Mouse (Mus musculus) cerebellum, postnatal 10 days (tissue): ENCODE measurements around the gene Nme2.

Experiments
- DNase-seq, 2 experiments: peaks; one replicate each; pipeline ENCODE4 v3.0.0; 2021; ENCODE audit warnings: mixed read lengths in 2 of 2

The Nme2 gene

DNA sequence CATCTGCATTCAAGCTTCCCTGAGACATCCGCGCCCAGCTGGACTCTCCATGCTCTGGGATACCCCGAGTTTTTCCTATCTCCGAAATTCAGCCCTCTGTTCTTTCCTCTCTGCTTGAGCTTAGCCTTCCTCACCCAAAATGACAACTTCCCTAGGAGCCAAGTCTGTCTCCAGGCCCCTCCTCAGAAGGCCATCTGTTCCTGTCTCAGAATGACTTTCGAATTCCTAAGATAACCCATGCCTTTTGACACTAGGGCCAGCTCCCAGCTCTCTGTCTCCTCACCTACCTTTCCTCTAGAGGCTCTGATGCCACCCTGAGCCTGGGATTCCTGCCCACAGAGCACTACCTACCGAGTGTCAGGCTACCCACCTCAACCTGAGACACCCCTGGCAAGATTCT lies at the start of gene Nme2:
Nme2 (minus strand) TSS at position 101 of the 400 bp plus-strand sequence.
- no peak for DNase-seq

DNA sequence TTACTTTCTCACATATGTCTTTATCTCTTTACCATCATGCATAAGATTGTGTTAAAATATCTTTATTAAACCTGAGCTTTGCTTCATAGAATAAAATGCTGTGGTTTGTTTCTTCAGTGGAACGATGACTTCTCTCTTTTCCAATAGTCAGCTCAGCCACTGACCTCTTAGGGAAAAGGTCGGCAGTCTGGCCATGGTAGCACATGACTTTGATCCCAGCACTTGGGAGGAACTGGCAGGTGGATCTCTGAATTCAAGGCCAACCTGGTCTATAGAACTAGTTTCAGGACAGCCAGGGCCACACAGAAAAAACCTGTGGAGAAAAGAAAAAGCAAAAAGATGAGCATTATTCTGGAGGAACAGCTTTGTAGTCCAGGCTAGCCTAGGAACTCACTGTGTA lies 47.3 kb upstream of the Nme2 start:
- DNase-seq: no peak

DNA sequence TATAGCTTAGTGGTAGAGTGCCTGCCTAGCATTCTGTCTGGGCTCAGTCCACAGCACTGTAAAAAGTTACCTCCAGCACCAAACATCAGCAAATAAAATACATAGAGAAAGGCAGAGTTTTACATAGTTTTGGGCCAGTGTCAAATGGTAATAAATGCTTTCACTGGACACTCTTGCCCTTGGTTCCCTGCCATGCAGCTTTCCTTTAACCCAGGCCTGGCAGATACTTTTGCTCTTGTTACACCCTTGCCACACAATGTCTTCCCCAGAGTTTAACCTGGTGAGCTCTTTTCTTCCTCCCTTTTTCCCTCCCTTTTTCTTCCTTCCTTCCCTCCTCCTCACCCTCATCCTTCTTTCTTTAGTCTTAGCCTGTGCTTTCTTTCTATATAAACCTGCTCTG lies 43.2 kb upstream of the Nme2 start:
- DNase-seq: no peak

DNA sequence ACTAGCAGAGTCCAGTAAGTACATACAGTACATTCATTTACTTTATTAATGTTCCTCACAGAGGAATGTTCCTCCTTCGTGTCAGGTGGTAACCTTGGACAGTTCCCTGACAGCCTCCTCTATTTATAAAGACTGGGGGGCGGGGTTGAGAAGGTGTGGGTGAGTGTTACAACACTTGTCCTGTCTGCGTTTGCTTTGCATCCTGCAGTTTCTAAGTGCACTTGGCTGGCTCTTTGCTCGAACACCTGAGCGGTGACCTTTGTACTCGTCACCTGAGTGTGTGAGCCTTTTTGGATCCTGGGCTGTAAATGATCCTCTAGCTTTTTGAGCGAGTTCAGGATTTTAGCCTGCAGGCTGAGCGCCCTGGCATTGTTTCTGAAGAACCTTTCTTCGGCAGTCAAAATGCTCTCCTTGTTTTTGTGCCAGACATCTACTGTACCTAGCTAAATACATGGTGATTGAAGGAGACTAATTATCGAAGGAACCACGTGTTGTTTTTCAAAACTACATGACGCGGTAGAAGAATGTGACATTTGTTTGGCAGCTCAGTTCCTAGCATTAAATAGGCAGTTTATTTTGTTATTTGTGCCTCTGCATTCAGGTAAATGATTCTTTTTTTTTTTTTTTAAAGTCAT lies 41.2 kb upstream of the Nme2 start:
- peak; percentile 24 to 38 for DNase-seq

DNA sequence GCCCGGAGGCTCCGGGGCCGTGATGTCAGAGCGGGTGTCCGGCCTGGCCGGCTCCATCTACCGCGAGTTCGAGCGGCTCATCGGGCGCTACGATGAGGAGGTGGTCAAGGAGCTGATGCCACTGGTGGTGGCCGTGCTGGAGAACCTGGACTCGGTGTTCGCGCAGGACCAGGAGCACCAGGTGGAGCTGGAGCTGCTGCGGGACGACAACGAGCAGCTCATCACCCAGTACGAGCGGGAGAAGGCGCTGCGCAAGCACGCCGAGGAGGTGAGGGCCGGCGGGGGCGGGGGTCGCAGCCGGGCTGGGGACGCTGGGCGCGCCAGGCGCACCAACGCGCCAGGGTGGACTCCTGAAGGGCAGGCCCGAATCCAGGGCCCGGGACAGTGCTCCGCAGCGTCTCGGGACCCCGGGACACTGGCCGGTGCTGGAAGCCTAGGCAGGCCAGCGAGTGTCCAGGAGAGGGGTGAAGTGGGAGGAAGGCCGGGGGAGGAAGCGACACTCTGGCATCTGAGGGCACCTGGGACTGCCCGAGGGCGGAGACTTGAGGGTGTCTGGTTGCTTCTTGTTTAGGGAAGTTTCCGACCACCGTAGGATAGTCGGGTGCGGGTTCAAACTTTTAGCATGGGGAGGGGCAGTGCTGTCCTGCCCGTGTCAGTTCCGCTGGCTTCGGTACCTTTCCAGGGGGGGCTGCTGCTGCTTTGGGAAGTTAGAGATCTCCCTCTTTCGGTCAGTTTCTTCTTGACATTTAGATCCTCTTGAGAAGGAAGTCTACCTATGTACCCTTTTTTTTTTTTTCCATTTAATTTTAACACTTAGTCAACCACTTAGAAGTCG lies 40.5 kb upstream of the Nme2 start:
- no peak for DNase-seq

DNA sequence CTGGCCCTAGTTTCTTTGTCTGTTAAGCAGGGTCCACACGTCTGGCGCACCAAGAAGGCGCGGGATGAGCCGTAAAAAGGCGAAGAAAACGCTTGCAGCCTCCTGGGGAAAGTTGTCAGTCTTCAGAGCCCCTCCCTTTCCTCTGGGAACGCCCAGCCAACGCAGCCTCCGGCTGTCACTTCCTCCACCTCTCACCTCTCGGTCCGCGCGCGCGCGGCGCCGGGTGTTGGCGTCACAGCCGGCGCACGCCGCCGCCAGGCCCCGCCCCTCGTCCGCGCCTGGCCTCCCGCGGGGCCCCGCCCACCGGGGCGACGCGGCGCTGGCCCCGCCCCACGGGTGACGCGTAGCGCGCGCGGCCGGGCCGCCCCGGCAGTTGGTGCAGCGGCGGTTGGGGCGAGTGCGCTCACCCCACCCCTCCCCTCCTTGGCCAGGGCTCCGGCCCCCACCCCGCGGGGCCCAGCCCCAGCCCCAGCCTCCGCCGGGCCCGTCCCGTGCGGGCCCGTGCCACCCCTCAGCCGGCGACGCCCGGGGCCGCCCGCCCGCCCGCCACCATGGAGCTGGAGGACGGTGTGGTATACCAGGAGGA lies 39.8 kb upstream of the Nme2 start, which contains the start of gene Spag9:
Spag9 (plus strand) TSS at position 372 of the 586 bp plus-strand sequence.
- DNase-seq: peak; percentile 97 to 98

DNA sequence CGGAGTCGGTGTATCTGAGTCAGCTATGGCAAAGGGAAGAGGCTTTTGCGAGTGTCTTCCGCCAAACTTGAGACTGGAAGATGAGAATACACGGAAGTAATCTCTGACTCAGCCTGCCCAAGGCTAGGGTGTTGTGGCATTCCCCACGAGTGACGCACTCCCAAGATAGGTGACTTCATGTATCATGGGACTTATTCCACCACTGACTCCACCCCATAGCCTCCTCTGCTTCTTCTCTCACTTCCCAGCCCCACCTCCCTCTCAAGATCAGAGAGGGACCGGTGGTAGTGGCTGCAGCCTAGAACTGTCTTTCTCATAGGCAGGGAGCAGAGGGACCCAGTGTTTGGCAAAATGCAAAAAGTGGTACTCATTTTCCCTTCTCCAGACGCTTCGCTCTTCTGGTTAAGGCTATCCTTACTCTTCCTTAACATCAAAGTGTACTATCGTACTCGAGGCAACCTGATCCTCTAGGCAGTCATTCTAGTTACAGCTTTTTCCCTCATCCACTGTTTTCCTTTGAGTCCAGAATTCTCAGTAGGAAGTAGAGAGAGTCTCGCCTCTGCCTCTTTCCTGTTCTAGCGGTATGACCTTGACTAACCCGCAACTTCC lies 39.2 kb upstream of the Nme2 start:
- DNase-seq: peak; percentile 72 to 77

DNA sequence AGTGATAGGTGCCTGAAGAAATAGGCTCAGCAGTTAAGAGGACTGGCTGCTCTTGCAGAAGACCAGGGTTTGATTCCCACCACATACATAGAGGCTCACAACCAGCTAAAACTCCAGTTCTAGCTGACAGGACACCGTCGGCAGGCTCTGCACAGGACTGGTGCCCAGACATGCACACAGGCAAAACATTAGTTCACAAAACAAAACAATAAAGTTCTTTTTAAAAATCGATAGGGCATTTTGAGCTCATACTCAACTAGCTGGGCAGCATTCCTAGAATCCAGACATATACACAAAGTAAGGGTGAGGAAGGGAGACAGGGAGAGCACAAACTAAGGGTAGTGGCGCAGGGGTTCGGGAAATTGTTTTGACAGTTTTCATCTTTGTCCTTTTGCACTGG lies 38.5 kb upstream of the Nme2 start:
- DNase-seq: no peak

DNA sequence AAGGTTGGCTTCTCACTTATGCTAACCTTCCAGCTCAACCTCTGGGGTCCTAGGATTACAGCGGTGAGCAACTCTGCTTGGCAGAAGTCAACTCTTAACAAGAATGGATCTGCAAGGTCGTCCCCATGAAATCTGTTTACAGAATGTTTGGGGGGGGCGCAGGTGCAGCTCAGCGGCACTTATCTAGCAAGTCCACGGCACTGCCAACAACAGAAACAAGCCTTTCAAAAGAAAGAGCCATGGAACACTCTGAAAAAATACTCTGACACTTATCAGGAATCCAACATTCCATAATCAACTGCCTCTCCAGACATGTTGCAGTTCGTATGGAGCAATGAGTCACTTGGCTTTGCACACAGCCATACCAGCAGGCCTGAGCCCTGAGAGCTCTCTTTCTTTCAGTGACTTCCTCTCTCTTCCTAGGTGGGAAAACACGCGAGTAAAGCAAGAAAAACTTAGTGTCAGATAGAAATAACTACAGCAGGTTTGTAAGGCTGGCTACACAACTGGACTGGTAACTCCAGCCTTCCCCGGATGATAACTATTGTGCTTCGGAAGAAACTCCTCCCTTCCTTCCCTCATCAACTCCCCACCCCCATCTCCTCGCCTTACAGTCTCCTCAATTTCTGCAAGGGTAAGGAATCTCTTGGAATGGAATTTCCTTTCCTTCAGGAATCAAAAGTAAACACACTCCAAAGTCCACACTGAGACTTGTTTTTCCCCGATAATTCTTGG lies 32.4 kb upstream of the Nme2 start:
- no peak for DNase-seq

DNA sequence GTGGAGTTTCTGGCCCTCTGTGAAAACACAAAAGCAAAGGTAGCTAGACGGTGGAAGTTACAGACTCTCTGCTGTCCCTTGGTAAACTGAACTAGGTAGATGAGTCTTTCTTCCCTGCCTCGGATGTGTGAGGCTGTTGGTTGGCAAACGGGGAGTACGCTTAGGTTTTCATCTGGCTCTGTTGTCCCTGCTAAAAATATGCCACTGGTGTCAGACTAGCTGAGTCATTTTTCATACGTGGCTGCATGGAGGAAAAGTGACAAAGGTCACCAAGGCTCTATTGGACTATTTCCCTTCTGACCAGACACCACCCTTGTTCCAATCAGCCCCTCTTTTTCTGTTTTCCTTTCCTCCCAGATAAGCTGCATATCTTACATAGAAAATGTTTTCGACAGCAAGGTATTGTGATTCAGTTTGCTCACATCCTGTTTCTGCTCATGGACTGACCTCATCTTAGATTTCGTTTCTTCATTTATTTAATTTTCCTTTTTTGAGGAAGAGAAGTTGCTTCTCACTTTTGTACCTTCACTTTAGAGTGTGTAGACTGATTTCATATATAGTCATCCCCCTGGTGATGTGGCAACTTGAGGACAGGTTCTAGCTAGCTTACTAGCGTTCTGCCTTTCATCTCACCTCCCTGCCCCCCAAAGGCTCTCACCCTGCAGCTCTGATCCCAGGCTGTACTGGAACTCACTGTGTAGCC lies 31.7 kb upstream of the Nme2 start:
- DNase-seq: no peak

DNA sequence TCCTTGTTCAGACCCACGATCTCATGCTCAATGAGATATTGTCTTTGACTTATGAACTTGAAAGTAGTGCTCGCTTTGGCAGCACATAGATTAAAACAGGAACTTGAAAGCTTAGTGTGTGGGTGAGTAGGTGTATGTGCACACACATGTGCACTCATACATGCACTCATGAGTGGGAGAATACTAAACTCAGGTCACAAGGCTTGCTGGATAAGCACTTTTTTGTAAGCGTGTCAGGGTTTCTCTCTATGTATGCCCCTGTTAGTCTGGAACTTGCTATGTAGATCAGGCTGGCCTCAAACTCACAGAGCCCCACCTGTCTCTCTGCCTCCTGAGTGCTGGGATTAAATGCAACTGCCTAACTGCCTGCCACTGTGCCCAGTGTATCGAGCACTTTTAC lies 31.0 kb upstream of the Nme2 start:
- no peak for DNase-seq

DNA sequence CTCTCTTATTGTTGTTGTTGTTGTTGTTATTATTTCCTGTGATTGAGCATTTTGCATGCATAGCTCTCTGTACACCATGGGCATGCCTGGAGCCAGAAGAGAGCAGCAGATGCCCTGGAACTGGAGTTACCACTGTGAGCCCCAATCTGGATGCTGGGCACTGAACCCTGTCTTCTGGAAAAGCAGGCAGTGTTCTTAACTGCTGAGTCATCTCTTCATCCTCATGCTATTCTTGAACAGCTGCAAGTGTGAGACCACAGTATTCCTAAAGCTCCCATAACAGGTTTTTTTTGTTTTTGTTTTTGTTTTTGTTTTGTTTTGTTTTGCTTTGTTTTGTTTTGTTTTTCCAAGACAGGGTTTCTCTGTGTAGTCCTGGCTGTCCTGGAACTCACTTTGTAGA lies 30.2 kb upstream of the Nme2 start:
- no peak for DNase-seq

DNA sequence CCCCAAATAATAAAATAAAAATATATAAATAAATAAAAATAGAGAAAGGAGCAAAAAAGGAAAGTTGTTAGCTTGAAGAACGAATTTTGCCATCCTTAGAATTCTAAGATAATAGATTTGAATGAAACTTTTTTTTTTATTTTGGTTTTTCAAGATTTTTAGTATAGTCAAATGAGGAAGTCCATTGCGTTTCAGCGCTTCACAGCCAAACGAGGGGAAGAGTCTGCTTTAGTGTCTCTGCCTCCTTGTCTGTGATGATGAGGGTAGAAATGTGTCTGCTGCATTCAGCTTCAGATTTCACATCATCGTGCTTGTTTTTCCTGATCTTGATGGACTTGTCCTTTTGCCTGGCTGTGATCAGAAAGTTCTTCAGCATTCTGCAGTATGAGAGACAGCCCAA lies 29.2 kb upstream of the Nme2 start:
- DNase-seq: no peak

DNA sequence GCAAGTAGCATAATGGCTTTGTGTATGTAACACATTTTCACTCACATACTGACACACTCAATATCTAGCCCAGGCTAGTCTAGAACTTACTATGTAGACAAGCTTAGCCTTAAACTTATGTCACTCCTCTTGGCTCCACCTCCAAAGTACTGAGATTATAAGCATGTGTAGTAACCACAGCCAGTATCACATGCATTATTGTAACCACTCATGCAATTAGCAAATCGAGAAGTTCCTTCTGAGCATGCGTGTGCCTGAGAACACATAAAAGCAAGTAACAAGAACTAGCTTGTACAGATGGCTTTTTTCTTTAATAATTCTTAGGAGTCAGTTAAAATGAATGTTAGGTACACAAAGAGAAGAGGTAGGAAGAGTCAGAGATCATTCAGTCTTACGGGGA lies 28.6 kb upstream of the Nme2 start:
- no peak for DNase-seq

DNA sequence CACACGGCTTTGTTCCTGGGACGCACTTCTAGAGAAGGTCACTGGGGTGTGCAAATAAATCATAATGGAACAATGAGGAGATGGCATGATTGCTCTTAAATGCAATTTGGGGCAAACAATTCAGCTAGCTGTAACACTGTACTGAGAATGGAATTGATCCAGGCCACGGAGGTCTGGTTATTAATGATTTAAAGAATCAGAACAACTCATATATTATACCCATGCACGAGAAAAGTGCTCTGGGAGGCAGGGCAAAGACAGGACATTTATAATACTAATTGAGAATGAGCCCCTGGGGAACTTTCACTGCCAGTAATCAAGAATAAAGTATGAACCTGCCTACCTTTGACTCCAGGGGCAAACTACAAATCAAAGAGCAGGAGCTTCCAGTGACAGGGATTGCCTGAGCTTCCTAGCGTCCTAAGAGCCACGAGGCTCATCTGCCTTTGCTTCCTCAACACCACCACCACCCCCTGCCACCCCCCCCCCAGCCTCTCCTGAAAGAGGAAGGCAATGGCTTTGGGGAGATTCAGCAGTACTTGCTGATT lies 23.5 kb upstream of the Nme2 start:
- DNase-seq: no peak

DNA sequence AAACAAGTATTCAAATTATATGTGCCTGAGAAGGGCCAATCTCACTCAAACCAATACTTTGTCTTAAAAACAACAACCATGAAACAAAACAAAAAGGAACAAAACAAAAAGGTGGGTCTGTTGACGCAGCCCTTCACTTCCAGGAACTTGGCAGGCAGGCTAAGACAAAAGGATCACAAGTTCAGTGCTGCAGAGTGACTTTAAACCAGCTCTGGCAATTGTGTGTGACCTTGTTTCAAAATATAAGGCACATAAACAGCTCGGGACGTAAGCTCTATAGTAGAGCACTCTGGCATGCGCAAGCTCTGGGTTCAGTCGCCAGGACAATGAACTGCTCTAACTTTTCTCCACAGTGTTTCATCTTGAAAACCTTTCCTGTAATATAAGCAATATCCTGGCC lies 16.9 kb upstream of the Nme2 start:
- DNase-seq: no peak

DNA sequence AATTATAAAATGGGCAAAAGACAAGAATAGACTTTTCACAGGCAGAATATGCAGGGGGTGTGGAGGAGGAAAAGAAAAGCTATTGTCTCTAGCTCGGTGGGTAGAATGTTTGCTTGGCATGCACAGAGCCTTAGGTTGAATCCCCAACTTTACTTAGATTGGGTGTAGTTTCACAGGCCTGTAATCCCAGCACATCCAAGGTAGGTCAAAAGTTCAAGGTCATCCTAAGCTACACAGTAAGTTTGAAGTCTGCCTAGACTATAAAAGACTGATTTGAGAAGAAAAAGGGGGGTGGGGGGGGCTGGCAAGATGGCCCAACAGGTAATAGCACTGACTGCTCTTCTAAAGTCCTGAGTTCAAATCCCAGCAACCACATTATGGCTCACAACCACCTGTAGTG lies 13.7 kb upstream of the Nme2 start:
- no peak for DNase-seq

DNA sequence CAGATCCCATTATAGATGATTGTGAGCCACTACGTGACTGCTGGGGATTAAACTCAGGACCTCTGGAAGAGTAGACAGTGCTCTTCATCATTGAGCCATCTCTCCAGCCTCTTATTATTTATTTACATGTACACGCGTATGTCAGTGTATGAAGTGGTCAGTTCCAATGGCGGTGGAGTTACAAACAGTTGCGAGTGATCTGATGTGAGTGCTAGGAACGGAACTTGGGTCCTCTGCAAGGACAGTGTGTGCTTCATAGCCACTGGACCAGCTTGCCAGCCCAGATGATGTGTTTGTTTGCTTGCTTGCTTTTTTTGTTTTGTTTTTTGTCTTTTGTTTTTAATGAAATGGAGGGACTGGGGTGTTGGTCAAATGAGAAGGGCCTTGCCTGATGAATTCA lies 13.1 kb upstream of the Nme2 start:
- no peak for DNase-seq

DNA sequence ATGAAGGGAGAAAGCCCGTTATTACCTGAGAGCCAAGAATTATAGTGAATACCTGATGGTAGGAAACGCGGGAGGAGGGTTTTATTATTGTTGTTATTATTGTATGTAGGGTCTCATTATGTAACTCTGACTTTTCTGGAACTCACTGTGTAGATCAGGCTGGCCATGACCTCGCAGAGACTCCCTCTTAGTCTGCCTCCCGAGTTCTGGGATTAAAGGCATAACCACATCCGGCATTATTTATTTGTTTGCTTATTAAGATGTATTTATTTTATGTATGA lies 12.7 kb upstream of the Nme2 start:
- DNase-seq: no peak

DNA sequence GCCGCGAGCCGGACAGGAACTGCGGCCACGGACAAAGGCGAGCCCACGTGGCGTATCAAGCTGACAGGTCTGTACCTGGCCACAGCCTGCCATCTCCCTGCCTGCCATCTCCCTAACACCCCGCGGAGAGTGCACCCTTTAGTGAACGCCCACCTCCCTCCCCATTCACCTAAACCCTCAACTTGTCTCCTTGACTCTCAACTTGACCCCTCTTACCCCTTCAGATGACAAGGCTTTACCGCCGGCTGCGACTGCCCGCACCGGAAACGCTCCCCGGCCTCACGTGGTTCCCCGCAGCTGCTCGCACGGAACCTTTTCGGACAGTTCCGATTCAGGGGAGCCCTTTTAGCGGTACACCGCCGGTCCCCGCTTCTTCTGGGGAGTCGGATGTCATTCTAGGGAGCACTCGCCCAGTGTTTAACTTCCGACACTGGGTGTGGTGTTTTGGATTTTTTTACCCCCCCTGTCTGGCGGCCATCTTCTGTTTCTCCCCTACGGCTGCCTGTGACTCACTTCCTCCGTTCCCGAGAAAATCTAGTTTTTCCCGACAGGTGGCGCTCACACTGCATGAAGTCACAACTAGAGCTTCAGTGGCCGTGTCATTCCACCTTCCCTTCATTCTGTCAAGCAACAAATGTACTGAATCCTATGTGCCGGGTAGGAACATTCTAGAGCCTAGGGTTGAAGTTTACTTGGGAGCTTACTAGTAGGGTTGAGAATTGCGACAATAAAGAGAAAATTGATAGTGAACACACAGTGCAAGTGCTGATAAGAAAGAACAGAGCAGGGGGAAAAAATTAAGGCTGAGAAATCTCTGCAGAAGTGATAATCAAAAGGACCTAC lies 12.2 kb upstream of the Nme2 start, which contains the start of the genes Gm20390 and Nme1:
Gm20390 (minus strand) TSS at position 289 of the 843 bp plus-strand sequence.
Nme1 (minus strand) TSS at position 517 of the 843 bp plus-strand sequence.
- DNase-seq: peak; percentile 98

DNA sequence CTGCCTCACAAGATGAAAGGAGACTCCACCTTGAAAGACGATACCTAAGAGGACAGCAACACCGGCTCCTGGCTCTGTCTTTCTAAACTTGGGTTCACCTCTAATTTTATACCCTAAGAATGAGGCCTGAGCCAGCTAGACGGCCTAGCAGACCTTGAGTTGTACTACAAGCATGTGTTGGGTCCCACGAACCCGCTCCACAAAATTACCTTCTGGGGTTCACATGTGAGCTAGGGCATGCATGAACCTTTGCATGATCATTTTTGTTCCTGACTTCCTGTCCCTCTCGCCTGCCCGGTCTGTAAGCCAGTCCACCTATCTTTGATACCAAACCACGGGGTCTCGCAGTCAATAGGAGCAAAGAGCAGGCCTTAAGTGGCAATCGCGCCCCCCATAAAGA lies 11.3 kb upstream of the Nme2 start:
- peak; percentile 12 to 20 for DNase-seq
